Mouse (Mus musculus) liver, adult 2 months (tissue): ENCODE results near the gene Gm49353. TPM values are rescaled to one million over a fixed set of nuclear protein-coding genes. Genes with fewer than 3 reads are reported as not detected.
A peak's percentile ranks its signal among the peaks of the same experiment; 100 is the strongest.

ENCODE experiments used
- DNase-seq: peaks from one replicate; pipeline ENCODE4 v3.0.0-alpha.2; 2011; ENCODE audit warnings: low read depth, low spot score; ENCODE audit errors: extremely low read depth
- H3K27ac ChIP-seq: fragments of 200-500 bp; replicated peaks from 2 replicates; pipeline ENCODE4 v1.5.1; 2012; ENCODE audit warnings: low read depth, mild to moderate bottlenecking, control low read depth, inconsistent platforms, low read length; ENCODE audit not compliant: insufficient read depth
- H3K27me3 ChIP-seq: fragments of 200-500 bp; 2 replicates; pipeline ENCODE4 v1.6.1; 2012; ENCODE audit warnings: mild to moderate bottlenecking, moderate library complexity, low read length, inconsistent platforms; ENCODE audit not compliant: control insufficient read depth, insufficient read depth
- H3K36me3 ChIP-seq: fragments of 200-500 bp; 2 replicates; pipeline ENCODE4 v1.6.1; 2012; ENCODE audit warnings: low read length, inconsistent platforms; ENCODE audit not compliant: control insufficient read depth, insufficient read depth
- H3K4me1 ChIP-seq: fragments of 200-500 bp; 2 replicates; pipeline ENCODE4 v1.6.1; 2011; ENCODE audit warnings: low read length; ENCODE audit not compliant: control insufficient read depth, insufficient read depth
- H3K4me3 ChIP-seq: fragments of 200-500 bp; 2 replicates; pipeline ENCODE4 v1.5.1; 2011; ENCODE audit warnings: low read depth, mild to moderate bottlenecking, control low read depth, low read length, moderate library complexity; ENCODE audit not compliant: insufficient read depth
- H3K79me2 ChIP-seq: fragments of 200-500 bp; 2 replicates; pipeline ENCODE4 v1.6.1; 2012; ENCODE audit warnings: inconsistent platforms, mild to moderate bottlenecking, low read length, moderate library complexity; ENCODE audit not compliant: control insufficient read depth, insufficient read depth
- H3K9ac ChIP-seq: fragments of 200-500 bp; 2 replicates; pipeline ENCODE4 v1.6.1; 2012; ENCODE audit warnings: low read depth, mild to moderate bottlenecking, control low read depth, inconsistent platforms, low read length
- CTCF ChIP-seq: fragments of 200-500 bp; IDR thresholded peaks from 2 replicates; pipeline ENCODE4 v1.5.1; 2011; ENCODE audit warnings: low read depth, low read length, control low read depth
- POLR2A ChIP-seq: fragments of 200-500 bp; IDR thresholded peaks from 2 replicates; pipeline ENCODE4 v1.6.1; 2011; ENCODE audit warnings: low read length, control low read depth; ENCODE audit not compliant: insufficient read depth; ENCODE audit errors: extremely low read depth
- WGBS: fragments of 180-500 bp; shearing (Covaris S2); methylation state at CpG from one replicate; pipeline ENCODE4 v1.1.7; 2018; 5-methylcytosine and 5-hydroxymethylcytosine counted together
- polyA plus RNA-seq: library from polyadenylated mRNA; depleted of rRNA; stranded (reverse); fragments of >200 nt; gene quantifications from 2 replicates; pipeline ENCODE4 v1.2.3, GENCODE M21; 2012
- total RNA-seq: library from RNA; depleted of rRNA; stranded (reverse); fragments of >200 nt; gene quantifications from 2 replicates; pipeline ENCODE4 v1.2.3, GENCODE M21; 2014

Gene Gm49353
- total and polyA plus RNA-seq, 2 experiments = not detected

DNA sequence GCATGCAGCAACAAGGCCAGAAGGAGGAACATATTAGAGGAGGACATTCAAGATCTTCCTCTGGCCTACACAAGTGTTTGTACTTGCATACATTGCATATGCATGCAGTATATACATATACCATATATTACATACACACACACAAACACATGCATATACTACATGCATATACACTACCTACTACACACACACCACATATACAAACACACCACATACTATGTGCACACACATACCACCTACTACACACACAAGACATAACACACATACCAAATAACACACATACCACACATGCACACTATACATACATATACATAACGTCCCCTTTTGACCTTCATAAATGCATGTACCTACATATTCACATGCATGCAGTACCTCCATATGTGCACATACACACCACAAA is 1.9 kb downstream of the Gm49353 start:
- DNase-seq = no peak

DNA sequence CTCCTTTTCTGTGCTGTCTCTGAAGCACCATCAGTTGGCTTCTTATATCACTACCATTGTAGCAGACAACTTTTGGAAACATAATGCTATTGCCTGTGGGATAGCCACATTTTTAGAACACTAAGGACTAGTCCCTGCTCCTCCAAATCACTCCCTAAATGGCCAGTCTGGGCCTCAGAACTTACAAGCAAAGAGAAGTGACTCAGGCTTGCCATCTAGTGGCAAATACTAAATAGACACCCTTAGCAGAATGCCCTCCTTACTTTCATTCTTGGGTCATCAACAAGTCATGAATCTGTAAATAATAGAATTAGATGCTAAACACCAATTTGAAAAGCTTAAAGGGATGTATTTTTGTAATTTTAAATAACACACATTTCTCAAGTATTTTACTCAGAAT is 8.0 kb downstream of the Gm49353 start:
- Histone ChIP-seq H3K36me3 (no peaks in the 10 kb centered on the region), H3K79me2 (no peaks in the 10 kb centered on the region), H3K9ac (no peak overlapping the region), H3K27me3 (no peaks in the 10 kb centered on the region), H3K27ac (no peak overlapping the region), H3K4me3 (no peak overlapping the region), H3K4me1 (no peaks in the 10 kb centered on the region)
- TF ChIP-seq CTCF = peak; percentile 39
- no peak for TF ChIP-seq POLR2A
- peak; percentile 55 for DNase-seq

More for the DNA sequence above, 1.9 kb downstream of the Gm49353 start:
- 82% methylated on average over 1 of the region's 1 CpGs for WGBS
- Histone ChIP-seq H3K79me2 (no peaks in the 10 kb centered on the region), H3K36me3 (no peaks in the 10 kb centered on the region), H3K27me3 (peaks cover 5% of the 10 kb centered on the region; the same call in 1 of the 2 replicates), H3K4me1 (no peaks in the 10 kb centered on the region), H3K9ac (no peak overlapping the region), H3K27ac (no peak overlapping the region), H3K4me3 (no peak overlapping the region)
- TF ChIP-seq POLR2A (no peak), CTCF (no peak)

DNA sequence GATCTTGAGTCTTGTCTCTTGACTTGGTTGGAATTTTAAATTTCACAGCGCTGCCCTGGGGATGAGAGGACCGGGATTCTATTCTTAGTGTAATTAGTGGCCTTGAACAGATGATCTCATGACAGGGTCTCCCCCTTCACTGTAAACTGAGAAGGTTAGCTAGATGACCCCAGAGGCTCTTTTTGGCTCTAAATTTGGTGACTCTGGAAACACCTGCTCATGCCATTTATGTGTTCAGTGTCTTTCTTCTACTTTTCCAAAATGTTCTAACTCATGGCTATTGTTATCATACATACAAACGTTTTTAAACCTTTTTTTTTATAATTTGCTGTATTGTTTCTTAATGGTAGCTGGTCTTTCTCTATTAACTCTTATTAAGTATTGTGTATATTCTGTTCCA is 10.0 kb downstream of the Gm49353 start:
- Histone ChIP-seq H3K27ac (no peak overlapping the region), H3K4me1 (no peaks in the 10 kb centered on the region), H3K79me2 (no peaks in the 10 kb centered on the region), H3K27me3 (no peaks in the 10 kb centered on the region), H3K4me3 (no peak overlapping the region), H3K9ac (no peak overlapping the region), H3K36me3 (no peaks in the 10 kb centered on the region)
- TF ChIP-seq POLR2A (no peak), CTCF (no peak)
- DNase-seq = no peak
- WGBS = 40% methylated on average over 3 of the region's 3 CpGs

DNA sequence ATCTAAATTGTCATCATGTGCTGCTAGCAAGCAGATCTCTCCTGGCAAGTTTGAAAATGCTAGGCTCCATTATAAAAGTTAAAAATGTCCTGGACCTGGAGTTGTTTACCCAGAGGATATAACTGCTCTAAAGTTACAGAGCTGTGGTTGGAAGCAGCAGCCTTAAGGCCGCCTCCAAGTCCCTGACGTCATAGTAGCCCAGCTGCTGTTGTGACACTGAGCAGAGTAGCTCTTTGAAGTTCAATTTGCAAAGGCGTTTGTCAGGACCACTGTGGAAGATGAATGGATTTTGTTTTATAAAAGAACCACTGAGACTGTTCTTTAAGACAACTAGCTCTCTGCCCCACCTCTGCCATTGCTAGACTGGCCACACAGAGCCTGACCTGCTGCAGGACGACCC is 12.7 kb downstream of the Gm49353 start, which contains the start of gene 9330159F19Rik:
Gene 9330159F19Rik (plus strand): TSS at position 154 of the 400 bp plus-strand sequence.
- Histone ChIP-seq H3K9ac (no peak within 1 kb of the TSS), H3K79me2 (no peaks in the 10 kb centered on the region), H3K27ac (no peak within 1 kb of the TSS), H3K27me3 (no peaks in the 10 kb centered on the region), H3K36me3 (no peaks in the 10 kb centered on the region), H3K4me3 (no peak within 1 kb of the TSS), H3K4me1 (no peaks in the 10 kb centered on the region)
- TF ChIP-seq POLR2A (no peak), CTCF (no peak)
- WGBS = 14% methylated on average over 4 of the region's 4 CpGs
- no peak for DNase-seq

DNA sequence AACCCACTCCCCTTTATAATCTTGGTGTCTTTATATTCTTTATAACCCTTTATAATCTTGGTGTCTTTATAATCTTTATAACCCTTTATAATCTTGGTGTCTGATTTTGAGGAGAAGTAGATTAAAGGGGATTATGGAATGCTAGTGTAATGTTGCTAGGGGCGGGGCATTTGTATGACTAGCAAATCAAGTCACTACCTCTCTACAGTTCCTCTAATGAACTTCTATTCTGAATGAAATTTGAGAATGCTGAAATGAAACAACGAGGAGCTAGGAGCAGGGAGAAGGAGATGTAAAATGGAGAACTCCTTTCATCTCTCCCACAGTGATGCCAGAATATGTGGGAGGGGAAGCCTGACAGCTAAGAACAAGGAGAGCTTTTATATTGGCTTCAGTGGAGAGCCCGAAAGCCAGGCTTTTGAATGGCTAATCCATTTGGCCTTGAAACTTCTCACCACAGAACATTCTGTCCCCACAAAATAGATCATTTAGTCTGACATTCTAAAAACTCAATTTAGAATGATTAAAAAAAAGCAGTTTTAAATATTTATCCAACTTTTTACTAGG is 14.9 kb downstream of the Gm49353 start:
- DNase-seq = no peak
- H3K36me3 ChIP-seq = no peaks in the 10 kb centered on the region
- H3K27me3 ChIP-seq = no peaks in the 10 kb centered on the region
- H3K79me2 ChIP-seq = no peaks in the 10 kb centered on the region
- H3K4me1 ChIP-seq = no peaks in the 10 kb centered on the region
- WGBS = 60% methylated on average over 3 of the region's 3 CpGs
- no peak overlapping the region for H3K4me3 ChIP-seq
- TF ChIP-seq CTCF (no peak), POLR2A (no peak)
- H3K9ac ChIP-seq = no peak overlapping the region
- H3K27ac ChIP-seq = no peak overlapping the region

DNA sequence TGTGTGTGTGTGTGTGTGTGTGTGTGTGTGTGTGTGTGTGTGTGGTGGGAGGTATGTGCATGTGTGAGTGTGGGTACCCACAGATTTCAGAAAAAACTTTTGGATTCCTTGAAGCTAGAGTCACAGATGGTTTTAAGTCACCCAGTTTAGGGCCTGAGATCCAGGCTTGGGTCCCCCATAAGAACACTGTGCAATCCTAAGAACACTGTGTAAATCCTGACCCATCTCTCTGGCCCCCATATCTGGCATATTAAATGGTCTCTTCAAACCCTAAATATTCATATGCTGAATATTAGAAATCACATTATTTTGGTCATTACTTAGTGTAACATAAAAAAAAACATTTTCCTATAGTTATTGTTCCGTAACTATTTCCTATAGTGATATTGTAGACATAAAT is 18.2 kb downstream of the Gm49353 start:
- WGBS = 87% methylated on average over 1 of the region's 1 CpGs
- no peak overlapping the region for H3K27ac ChIP-seq
- no peaks in the 10 kb centered on the region for H3K79me2 ChIP-seq
- TF ChIP-seq POLR2A = no peak
- TF ChIP-seq CTCF = no peak
- no peak for DNase-seq
- H3K4me1 ChIP-seq = no peaks in the 10 kb centered on the region
- H3K36me3 ChIP-seq = no peaks in the 10 kb centered on the region
- H3K27me3 ChIP-seq = no peaks in the 10 kb centered on the region
- no peak overlapping the region for H3K4me3 ChIP-seq
- H3K9ac ChIP-seq = no peak overlapping the region
